Mouse (Mus musculus): ENCODE data around the gene Vmn1r39. TPM values are rescaled to one million over a fixed set of nuclear protein-coding genes. Genes with fewer than 3 reads are reported as not detected.
"Not testable (repeated sequence)": the region's sequence is repeated elsewhere in the genome, so short reads cannot be mapped to it uniquely, and the experiment has no call there.

The Vmn1r39 gene
- not detected in 2 replicates for polyA plus RNA-seq (2014; fragmentation: Nextera tagmentation; extraction: Ambion mirVana)

- H3K27me3 ChIP-seq (replicated peaks; ENCODE audit: control insufficient read depth, insufficient read depth, low read length), result no peaks in the 10 kb centered on the region
- H3K4me3 ChIP-seq (ENCODE audit: low read depth, low read length), result no peak within 1 kb of the TSS
- H3K4me2 ChIP-seq (ENCODE audit: low read depth, low read length), result no peak within 1 kb of the TSS
- H3K9ac ChIP-seq (ENCODE audit: low read depth, low read length), result no peak within 1 kb of the TSS
- no peak for DNase-seq (ENCODE audit: low spot score)
- H3K9me3 ChIP-seq (ENCODE audit: control insufficient read depth, low read length), result no peaks in the 10 kb centered on the region
- no peaks in the 10 kb centered on the region for H3K4me1 ChIP-seq (ENCODE audit: control insufficient read depth, insufficient read depth, low read length)
- WGBS, result 89% methylated on average over 2 of the region's 2 CpGs
- H3K36me3 ChIP-seq (ENCODE audit: control insufficient read depth, insufficient read depth, low read length), result no peaks in the 10 kb centered on the region
- H3K27ac ChIP-seq (replicated peaks; ENCODE audit: low read depth, low read length), result no peak within 1 kb of the TSS
- ATAC-seq (ENCODE audit: low read depth), result no peak
Observed at GRCm38 (mm10) chr6:66810509-66810908, at the start of gene Vmn1r39. Gene Vmn1r39, minus strand, starts transcription at chr6:66810609.

- Histone ChIP-seq H3K9ac (ENCODE audit: low read depth, low read length) (no peak overlapping the region), H3K9me3 (ENCODE audit: control insufficient read depth, low read length) (no peaks in the 10 kb centered on the region), H3K4me2 (ENCODE audit: low read depth, low read length) (no peak overlapping the region), H3K36me3 (ENCODE audit: control insufficient read depth, insufficient read depth, low read length) (no peaks in the 10 kb centered on the region), H3K27me3 (replicated peaks; ENCODE audit: control insufficient read depth, insufficient read depth, low read length) (no peaks in the 10 kb centered on the region), H3K4me1 (ENCODE audit: control insufficient read depth, insufficient read depth, low read length) (no peaks in the 10 kb centered on the region), H3K4me3 (ENCODE audit: low read depth, low read length) (no peak overlapping the region), H3K27ac (replicated peaks; ENCODE audit: low read depth, low read length) (no peak overlapping the region)
- no peak for ATAC-seq (ENCODE audit: low read depth)
- no peak for DNase-seq (ENCODE audit: low spot score)
Observed at GRCm38 (mm10) chr6:66859391-66859790, 49.0 kb upstream of the Vmn1r39 start.

- H3K4me1 ChIP-seq (ENCODE audit: control insufficient read depth, insufficient read depth, low read length), result no peaks in the 10 kb centered on the region
- no peak overlapping the region for H3K9ac ChIP-seq (ENCODE audit: low read depth, low read length)
- no peaks in the 10 kb centered on the region for H3K9me3 ChIP-seq (ENCODE audit: control insufficient read depth, low read length)
- 81% methylated on average over 1 of the region's 1 CpGs for WGBS
- DNase-seq (ENCODE audit: low spot score) (no peak), ATAC-seq (ENCODE audit: low read depth) (no peak)
- no peaks in the 10 kb centered on the region for H3K27me3 ChIP-seq (replicated peaks; ENCODE audit: control insufficient read depth, insufficient read depth, low read length)
- no peaks in the 10 kb centered on the region for H3K36me3 ChIP-seq (ENCODE audit: control insufficient read depth, insufficient read depth, low read length)
- H3K4me2 ChIP-seq (ENCODE audit: low read depth, low read length), result no peak overlapping the region
- no peak overlapping the region for H3K4me3 ChIP-seq (ENCODE audit: low read depth, low read length)
- no peak overlapping the region for H3K27ac ChIP-seq (replicated peaks; ENCODE audit: low read depth, low read length)
Observed at GRCm38 (mm10) chr6:66858356-66858755, 47.9 kb upstream of the Vmn1r39 start.

GRCm38 (mm10) chr6:66856236-66856635 lies 45.8 kb upstream of the Vmn1r39 start:
- no peak overlapping the region for H3K9ac ChIP-seq (ENCODE audit: low read depth, low read length)
- H3K4me2 ChIP-seq (ENCODE audit: low read depth, low read length), result no peak overlapping the region
- H3K9me3 ChIP-seq (ENCODE audit: control insufficient read depth, low read length), result no peaks in the 10 kb centered on the region
- ATAC-seq (ENCODE audit: low read depth) (no peak), DNase-seq (ENCODE audit: low spot score) (no peak)
- H3K27me3 ChIP-seq (replicated peaks; ENCODE audit: control insufficient read depth, insufficient read depth, low read length), result no peaks in the 10 kb centered on the region
- H3K27ac ChIP-seq (replicated peaks; ENCODE audit: low read depth, low read length), result no peak overlapping the region
- no peaks in the 10 kb centered on the region for H3K4me1 ChIP-seq (ENCODE audit: control insufficient read depth, insufficient read depth, low read length)
- H3K36me3 ChIP-seq (ENCODE audit: control insufficient read depth, insufficient read depth, low read length), result no peaks in the 10 kb centered on the region
- no peak overlapping the region for H3K4me3 ChIP-seq (ENCODE audit: low read depth, low read length)

GRCm38 (mm10) chr6:66848936-66849335 lies 38.5 kb upstream of the Vmn1r39 start:
- H3K9ac ChIP-seq (ENCODE audit: low read depth, low read length), result no peak overlapping the region
- no peaks in the 10 kb centered on the region for H3K27me3 ChIP-seq (replicated peaks; ENCODE audit: control insufficient read depth, insufficient read depth, low read length)
- DNase-seq (ENCODE audit: low spot score) (peak; percentile 46), ATAC-seq (ENCODE audit: low read depth) (no peak)
- no peak overlapping the region for H3K4me3 ChIP-seq (ENCODE audit: low read depth, low read length)
- H3K4me1 ChIP-seq (ENCODE audit: control insufficient read depth, insufficient read depth, low read length), result no peaks in the 10 kb centered on the region
- no peaks in the 10 kb centered on the region for H3K9me3 ChIP-seq (ENCODE audit: control insufficient read depth, low read length)
- H3K4me2 ChIP-seq (ENCODE audit: low read depth, low read length), result no peak overlapping the region
- H3K27ac ChIP-seq (replicated peaks; ENCODE audit: low read depth, low read length), result no peak overlapping the region
- H3K36me3 ChIP-seq (ENCODE audit: control insufficient read depth, insufficient read depth, low read length), result no peaks in the 10 kb centered on the region
- WGBS, result 16% methylated on average over 4 of the region's 4 CpGs

GRCm38 (mm10) chr6:66840631-66841030 lies 30.2 kb upstream of the Vmn1r39 start:
- not testable (repeated sequence) for H3K27ac ChIP-seq (replicated peaks; ENCODE audit: low read depth, low read length); H3K9me3 ChIP-seq (ENCODE audit: control insufficient read depth, low read length); H3K27me3 ChIP-seq (replicated peaks; ENCODE audit: control insufficient read depth, insufficient read depth, low read length); H3K36me3 ChIP-seq (ENCODE audit: control insufficient read depth, insufficient read depth, low read length); ATAC-seq (ENCODE audit: low read depth); H3K4me1 ChIP-seq (ENCODE audit: control insufficient read depth, insufficient read depth, low read length); H3K9ac ChIP-seq (ENCODE audit: low read depth, low read length); H3K4me3 ChIP-seq (ENCODE audit: low read depth, low read length); H3K4me2 ChIP-seq (ENCODE audit: low read depth, low read length)
- DNase-seq (ENCODE audit: low spot score), result peak; percentile 12
- WGBS, result 6% methylated on average over 1 of the region's 1 CpGs

GRCm38 (mm10) chr6:66836932-66837331 lies 26.5 kb upstream of the Vmn1r39 start:
- H3K27me3 ChIP-seq (replicated peaks; ENCODE audit: control insufficient read depth, insufficient read depth, low read length), result no peaks in the 10 kb centered on the region
- H3K36me3 ChIP-seq (ENCODE audit: control insufficient read depth, insufficient read depth, low read length), result no peaks in the 10 kb centered on the region
- H3K9ac ChIP-seq (ENCODE audit: low read depth, low read length), result no peak overlapping the region
- H3K4me1 ChIP-seq (ENCODE audit: control insufficient read depth, insufficient read depth, low read length), result no peaks in the 10 kb centered on the region
- H3K27ac ChIP-seq (replicated peaks; ENCODE audit: low read depth, low read length), result no peak overlapping the region
- H3K4me2 ChIP-seq (ENCODE audit: low read depth, low read length), result no peak overlapping the region
- no peak for ATAC-seq (ENCODE audit: low read depth)
- H3K4me3 ChIP-seq (ENCODE audit: low read depth, low read length), result no peak overlapping the region
- no peaks in the 10 kb centered on the region for H3K9me3 ChIP-seq (ENCODE audit: control insufficient read depth, low read length)
- no peak for DNase-seq (ENCODE audit: low spot score)

- H3K27me3 ChIP-seq (replicated peaks; ENCODE audit: control insufficient read depth, insufficient read depth, low read length), result no peaks in the 10 kb centered on the region
- no peaks in the 10 kb centered on the region for H3K4me1 ChIP-seq (ENCODE audit: control insufficient read depth, insufficient read depth, low read length)
- ATAC-seq (ENCODE audit: low read depth) (no peak), DNase-seq (ENCODE audit: low spot score) (no peak)
- WGBS, result 42% methylated on average over 1 of the region's 1 CpGs
- no peaks in the 10 kb centered on the region for H3K9me3 ChIP-seq (ENCODE audit: control insufficient read depth, low read length)
- H3K9ac ChIP-seq (ENCODE audit: low read depth, low read length), result no peak overlapping the region
- H3K27ac ChIP-seq (replicated peaks; ENCODE audit: low read depth, low read length), result no peak overlapping the region
- H3K36me3 ChIP-seq (ENCODE audit: control insufficient read depth, insufficient read depth, low read length), result no peaks in the 10 kb centered on the region
- no peak overlapping the region for H3K4me3 ChIP-seq (ENCODE audit: low read depth, low read length)
- no peak overlapping the region for H3K4me2 ChIP-seq (ENCODE audit: low read depth, low read length)
Observed at GRCm38 (mm10) chr6:66806311-66806710, 4.1 kb downstream of the Vmn1r39 start.

- Histone ChIP-seq H3K9ac (ENCODE audit: low read depth, low read length) (no peak overlapping the region), H3K27me3 (replicated peaks; ENCODE audit: control insufficient read depth, insufficient read depth, low read length) (no peaks in the 10 kb centered on the region), H3K27ac (replicated peaks; ENCODE audit: low read depth, low read length) (no peak overlapping the region), H3K4me3 (ENCODE audit: low read depth, low read length) (no peak overlapping the region), H3K36me3 (ENCODE audit: control insufficient read depth, insufficient read depth, low read length) (no peaks in the 10 kb centered on the region), H3K4me1 (ENCODE audit: control insufficient read depth, insufficient read depth, low read length) (no peaks in the 10 kb centered on the region), H3K4me2 (ENCODE audit: low read depth, low read length) (no peak overlapping the region), H3K9me3 (ENCODE audit: control insufficient read depth, low read length) (no peaks in the 10 kb centered on the region)
- ATAC-seq (ENCODE audit: low read depth), result no peak
- WGBS, result 78% methylated on average over 3 of the region's 3 CpGs
- no peak for DNase-seq (ENCODE audit: low spot score)
Observed at GRCm38 (mm10) chr6:66805713-66806112, 4.7 kb downstream of the Vmn1r39 start.
